Mouse (Mus musculus) midbrain, embryonic 16.5 days (tissue): ENCODE results near the gene Bloc1s6. TPM values are rescaled to one million over a fixed set of nuclear protein-coding genes. Genes with fewer than 3 reads are reported as not detected.
A peak's percentile ranks its signal among the peaks of the same experiment; 100 is the strongest.

Experiments
- ATAC-seq: fragments of 200-750 bp; cut with Nextera tagmentation; 2 replicates; pipeline ENCODE4 v1.8.0; 2017; ENCODE audit warnings: moderate TSS enrichment
- H3K27ac ChIP-seq: fragments of 300-500 bp; sonication (generic); 2 replicates; pipeline ENCODE4 v1.5.1; 2014; ENCODE audit warnings: mild to moderate bottlenecking, low read length, mixed read lengths
- H3K27me3 ChIP-seq: fragments of 300-500 bp; sonication (generic); 2 replicates; pipeline ENCODE4 v1.6.1; 2014; ENCODE audit warnings: low read depth, low read length, mixed read lengths; ENCODE audit not compliant: control insufficient read depth, insufficient read depth
- H3K36me3 ChIP-seq: fragments of 300-500 bp; sonication (generic); 2 replicates; pipeline ENCODE4 v1.6.1; 2014; ENCODE audit warnings: mild to moderate bottlenecking, low read length, moderate library complexity, mixed read lengths; ENCODE audit not compliant: control insufficient read depth, insufficient read depth
- H3K4me1 ChIP-seq: fragments of 300-500 bp; sonication (generic); 2 replicates; pipeline ENCODE4 v1.6.1; 2014; ENCODE audit warnings: mild to moderate bottlenecking, low read length, mixed read lengths; ENCODE audit not compliant: control insufficient read depth, insufficient read depth
- H3K4me2 ChIP-seq: fragments of 300-500 bp; sonication (generic); 2 replicates; pipeline ENCODE4 v1.6.1; 2014; ENCODE audit warnings: mild to moderate bottlenecking, low read length, mixed read lengths
- H3K4me3 ChIP-seq: fragments of 300-500 bp; sonication (generic); 2 replicates; pipeline ENCODE4 v1.5.1; 2014; ENCODE audit warnings: low read depth, mild to moderate bottlenecking, low read length, moderate library complexity, mixed read lengths
- H3K9ac ChIP-seq: fragments of 300-500 bp; sonication (generic); 2 replicates; pipeline ENCODE4 v1.6.1; 2014; ENCODE audit warnings: low read depth, low read length, mixed read lengths
- H3K9me3 ChIP-seq: fragments of 300-500 bp; sonication (generic); replicated peaks from 2 replicates; pipeline ENCODE4 v1.6.1; 2014; ENCODE audit warnings: mild to moderate bottlenecking, low read length, mixed read lengths; ENCODE audit not compliant: control insufficient read depth, poor library complexity, severe bottlenecking
- WGBS: fragments of 180-500 bp; shearing (Covaris S2); extraction: QIAGEN DNeasy Blood & Tissue Kit; methylation state at CpG from one replicate; pipeline ENCODE4 v1.1.7; 2014; 5-methylcytosine and 5-hydroxymethylcytosine counted together
- polyA plus RNA-seq: library from polyadenylated mRNA; unstranded; fragments of >200 nt; fragmentation: Nextera tagmentation; extraction: Ambion mirVana; gene quantifications from 2 replicates; pipeline ENCODE4 v1.2.1, GENCODE M21; 2015

The Bloc1s6 gene
- polyA plus RNA-seq, 1 experiment from 2014 or later = 114 TPM

- ATAC-seq = no peak
- Histone ChIP-seq H3K4me3 (no peak overlapping the region), H3K9ac (no peak overlapping the region), H3K4me2 (no peak overlapping the region), H3K36me3 (peaks cover 17% of the 10 kb centered on the region), H3K27ac (no peak overlapping the region), H3K27me3 (no peaks in the 10 kb centered on the region), H3K9me3 (no peaks in the 10 kb centered on the region), H3K4me1 (no peaks in the 10 kb centered on the region)
- 92% methylated on average over 9 of the region's 9 CpGs for WGBS
Observed at GRCm38 (mm10) chr2:122746461-122746860, 8.2 kb downstream of the Bloc1s6 start.

- H3K9me3 ChIP-seq = no peaks in the 10 kb centered on the region
- H3K27ac ChIP-seq = no peak overlapping the region
- H3K4me1 ChIP-seq = no peaks in the 10 kb centered on the region
- H3K27me3 ChIP-seq = peaks cover 2% of the 10 kb centered on the region; the same call in 1 of the 2 replicates
- 16% methylated on average over 7 of the region's 7 CpGs for WGBS
- H3K4me2 ChIP-seq = no peak overlapping the region; the same call in 1 of the 2 replicates
- no peak overlapping the region for H3K4me3 ChIP-seq
- ATAC-seq = peak; percentile 85
- H3K9ac ChIP-seq = no peak overlapping the region
- no peaks in the 10 kb centered on the region for H3K36me3 ChIP-seq
Observed at GRCm38 (mm10) chr2:122753739-122754343, 15.5 kb downstream of the Bloc1s6 start.

GRCm38 (mm10) chr2:122759791-122760190 is 21.5 kb downstream of the Bloc1s6 start:
- no peaks in the 10 kb centered on the region for H3K4me1 ChIP-seq
- no peak overlapping the region for H3K27ac ChIP-seq
- no peak overlapping the region for H3K4me2 ChIP-seq
- no peaks in the 10 kb centered on the region for H3K36me3 ChIP-seq
- WGBS = 96% methylated on average over 1 of the region's 1 CpGs
- peaks cover 6% of the 10 kb centered on the region for H3K27me3 ChIP-seq
- H3K9me3 ChIP-seq = no peaks in the 10 kb centered on the region
- no peak for ATAC-seq
- no peak overlapping the region for H3K4me3 ChIP-seq
- H3K9ac ChIP-seq = no peak overlapping the region

GRCm38 (mm10) chr2:122762991-122763390 is 24.7 kb downstream of the Bloc1s6 start:
- Histone ChIP-seq H3K36me3 (no peaks in the 10 kb centered on the region), H3K27ac (no peak overlapping the region), H3K4me2 (no peak overlapping the region), H3K4me1 (peaks cover 5% of the 10 kb centered on the region), H3K27me3 (peaks cover 15% of the 10 kb centered on the region), H3K4me3 (no peak overlapping the region), H3K9ac (no peak overlapping the region), H3K9me3 (no peaks in the 10 kb centered on the region)
- 69% methylated on average over 3 of the region's 3 CpGs for WGBS
- no peak for ATAC-seq

GRCm38 (mm10) chr2:122764526-122764925 is 26.2 kb downstream of the Bloc1s6 start:
- H3K27ac ChIP-seq = no peak overlapping the region
- 55% methylated on average over 6 of the region's 6 CpGs for WGBS
- no peak overlapping the region for H3K4me3 ChIP-seq
- H3K9ac ChIP-seq = no peak overlapping the region
- H3K36me3 ChIP-seq = no peaks in the 10 kb centered on the region
- no peaks in the 10 kb centered on the region for H3K9me3 ChIP-seq
- H3K27me3 ChIP-seq = peaks cover 15% of the 10 kb centered on the region
- no peak overlapping the region; the same call in 1 of the 2 replicates for H3K4me2 ChIP-seq
- ATAC-seq = no peak
- peaks cover 5% of the 10 kb centered on the region for H3K4me1 ChIP-seq

DNA sequence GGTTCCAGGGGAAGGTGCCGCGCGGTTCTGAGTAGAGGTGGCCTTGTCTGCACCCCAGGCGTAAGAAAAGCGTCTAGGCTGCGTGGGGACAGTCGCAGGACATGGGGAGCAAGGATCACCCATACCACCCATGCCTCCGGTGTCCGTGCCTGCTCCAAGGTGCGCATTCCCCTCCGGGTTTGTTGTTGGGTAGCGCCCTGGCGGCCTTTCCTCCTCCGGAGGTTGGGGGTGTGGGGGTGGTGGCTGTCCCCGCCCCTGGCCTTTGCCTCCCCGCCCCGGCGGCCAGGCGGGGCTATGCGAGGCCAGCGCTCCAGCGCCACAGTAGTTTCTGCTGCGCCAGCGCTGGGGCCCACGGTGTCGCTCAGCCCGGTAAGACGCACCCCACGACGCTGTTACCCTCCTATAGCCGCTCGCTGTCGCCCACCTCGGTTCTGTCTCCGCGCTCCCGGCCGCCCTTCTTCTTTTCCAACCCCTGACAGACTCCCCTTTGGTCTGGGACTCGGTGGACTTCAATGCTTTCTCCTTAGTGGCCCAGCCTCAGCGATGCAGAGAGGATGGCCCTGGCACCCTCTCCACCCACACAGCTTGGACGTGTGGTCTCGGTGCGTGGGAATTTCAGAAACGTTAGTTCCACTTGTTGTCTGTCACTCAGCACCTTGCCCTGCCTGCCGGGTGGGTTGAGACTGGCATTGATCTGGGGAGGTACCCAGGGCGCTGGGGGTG is 26.9 kb downstream of the Bloc1s6 start, which contains the start of gene Sqor:
Gene Sqor, plus strand, starts transcription at position 167 of the 723 bp plus-strand sequence.
- peak within 1 kb of the TSS; percentile 91 for H3K4me2 ChIP-seq
- WGBS = under 1% methylated on average over 37 of the region's 46 CpGs
- H3K4me1 ChIP-seq = peaks cover 5% of the 10 kb centered on the region
- no peaks in the 10 kb centered on the region for H3K9me3 ChIP-seq
- no peaks in the 10 kb centered on the region for H3K36me3 ChIP-seq
- no peak for ATAC-seq
- peak within 1 kb of the TSS; percentile 43 for H3K4me3 ChIP-seq
- H3K9ac ChIP-seq = peak within 1 kb of the TSS; percentile 57
- peaks cover 15% of the 10 kb centered on the region for H3K27me3 ChIP-seq
- H3K27ac ChIP-seq = no peak within 1 kb of the TSS

DNA sequence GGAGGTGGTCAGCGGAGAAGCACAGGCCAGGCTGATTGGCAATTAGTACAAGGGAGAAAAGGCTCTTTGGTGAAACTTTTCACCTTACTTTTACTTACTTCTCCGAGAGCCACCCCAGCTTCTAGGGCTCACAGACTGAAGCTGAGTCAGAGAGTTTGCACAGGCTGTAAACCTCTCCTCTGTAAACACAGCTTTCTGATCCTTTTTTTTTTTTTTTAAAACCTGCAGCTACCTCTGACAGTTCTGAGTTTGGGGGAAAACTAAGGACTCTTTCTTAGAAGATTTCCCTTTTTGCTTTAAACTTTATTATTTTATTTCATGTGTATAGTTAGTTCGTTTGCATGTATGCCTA is 27.5 kb downstream of the Bloc1s6 start:
- peaks cover 5% of the 10 kb centered on the region for H3K4me1 ChIP-seq
- no peak overlapping the region; the same call in 1 of the 2 replicates for H3K4me3 ChIP-seq
- H3K27me3 ChIP-seq = peaks cover 15% of the 10 kb centered on the region
- no peaks in the 10 kb centered on the region for H3K36me3 ChIP-seq
- ATAC-seq = no peak
- WGBS = 35% methylated on average over 3 of the region's 3 CpGs
- no peak overlapping the region for H3K27ac ChIP-seq
- peak overlapping the region; percentile 91 for H3K4me2 ChIP-seq
- H3K9me3 ChIP-seq = no peaks in the 10 kb centered on the region
- H3K9ac ChIP-seq = no peak overlapping the region

- Histone ChIP-seq H3K4me3 (no peak overlapping the region), H3K27me3 (peaks cover 2% of the 10 kb centered on the region; the same call in 1 of the 2 replicates), H3K9ac (no peak overlapping the region), H3K9me3 (no peaks in the 10 kb centered on the region), H3K4me2 (no peak overlapping the region), H3K27ac (no peak overlapping the region), H3K4me1 (no peaks in the 10 kb centered on the region), H3K36me3 (no peaks in the 10 kb centered on the region)
- no peak for ATAC-seq
- 83% methylated on average over 2 of the region's 2 CpGs for WGBS
Observed at GRCm38 (mm10) chr2:122771002-122771401, 32.7 kb downstream of the Bloc1s6 start.

DNA sequence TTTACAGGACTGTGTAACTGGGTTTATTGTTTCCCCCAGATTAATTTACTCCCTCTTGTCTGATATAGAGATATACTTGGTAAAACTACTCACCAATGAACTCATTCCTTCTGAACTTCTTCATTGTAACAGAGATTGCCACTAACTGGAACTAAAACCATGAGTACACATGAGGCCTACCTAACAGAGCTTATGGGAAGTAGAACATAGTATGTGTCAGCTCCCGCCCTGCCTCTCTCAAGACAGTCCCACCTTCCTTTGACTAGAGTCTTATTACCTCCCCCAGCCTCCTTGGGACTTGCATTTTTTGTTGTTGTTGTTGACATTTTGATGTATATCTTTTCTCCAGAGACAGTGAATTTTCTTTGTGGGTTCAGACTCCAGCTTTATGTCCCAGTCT is 34.6 kb downstream of the Bloc1s6 start:
- no peak overlapping the region for H3K27ac ChIP-seq
- H3K9ac ChIP-seq = no peak overlapping the region
- H3K4me3 ChIP-seq = no peak overlapping the region
- ATAC-seq = no peak
- no peaks in the 10 kb centered on the region for H3K9me3 ChIP-seq
- no peaks in the 10 kb centered on the region for H3K36me3 ChIP-seq
- 97% methylated on average over 1 of the region's 1 CpGs for WGBS
- no peak overlapping the region for H3K4me2 ChIP-seq
- no peaks in the 10 kb centered on the region for H3K4me1 ChIP-seq
- H3K27me3 ChIP-seq = no peaks in the 10 kb centered on the region
